Mouse (Mus musculus): ENCODE measurements around the gene Gbp10.
"Not testable (repeated sequence)": the region's sequence is repeated elsewhere in the genome, so short reads cannot be mapped to it uniquely, and the experiment has no call there.

DNA sequence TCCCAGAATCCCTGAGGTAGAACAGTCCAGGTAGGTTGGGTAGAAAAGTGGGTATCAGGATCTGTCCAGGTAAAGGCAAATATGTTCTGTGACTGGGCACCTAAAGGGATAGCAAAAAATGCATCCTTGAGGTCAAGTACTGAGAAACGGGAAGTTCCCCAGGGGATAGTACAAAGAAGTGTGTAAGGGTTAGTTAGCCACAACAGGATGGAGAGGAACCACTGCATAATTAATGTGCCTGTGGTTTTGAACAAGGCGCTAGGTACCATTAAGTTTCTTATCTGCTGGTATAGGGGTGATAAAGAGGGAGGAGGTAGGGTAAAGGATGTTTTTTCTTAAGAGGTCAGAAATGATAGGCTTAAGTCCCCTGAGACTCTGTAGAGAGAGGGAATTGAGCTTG is 46.8 kb downstream of the Gbp10 start:
- TF ChIP-seq POLR2A (IDR thresholded peaks at IDR 0.05; ENCODE audit: insufficient read length, low read depth); MYOD1 (IDR thresholded peaks at IDR 0.05; ENCODE audit: control insufficient read depth in 1 of 3, insufficient read length in 2 of 3, low read depth in 2 of 3); CEBPB (IDR thresholded peaks at IDR 0.05; ENCODE audit: insufficient read depth, poor library complexity, severe bottlenecking); TCF3 (IDR thresholded peaks at IDR 0.05; ENCODE audit: insufficient read length, low read depth); SRF (IDR thresholded peaks at IDR 0.05; ENCODE audit: control insufficient read depth, insufficient read length, low read depth): not testable (repeated sequence)
